Mouse (Mus musculus) central nervous system, embryonic 18 days (tissue): ENCODE results near the gene Olfr509. TPM values are rescaled to one million over a fixed set of nuclear protein-coding genes. Genes with fewer than 3 reads are reported as not detected.

Source experiments
- polyA plus RNA-seq: library from polyadenylated mRNA; depleted of rRNA; stranded (reverse); fragments of >200 nt; gene quantifications from 2 replicates; pipeline ENCODE4 v1.2.3, GENCODE M21; 2012; rRNA removed

Gene Olfr509
- not detected in 2 replicates for polyA plus RNA-seq

DNA sequence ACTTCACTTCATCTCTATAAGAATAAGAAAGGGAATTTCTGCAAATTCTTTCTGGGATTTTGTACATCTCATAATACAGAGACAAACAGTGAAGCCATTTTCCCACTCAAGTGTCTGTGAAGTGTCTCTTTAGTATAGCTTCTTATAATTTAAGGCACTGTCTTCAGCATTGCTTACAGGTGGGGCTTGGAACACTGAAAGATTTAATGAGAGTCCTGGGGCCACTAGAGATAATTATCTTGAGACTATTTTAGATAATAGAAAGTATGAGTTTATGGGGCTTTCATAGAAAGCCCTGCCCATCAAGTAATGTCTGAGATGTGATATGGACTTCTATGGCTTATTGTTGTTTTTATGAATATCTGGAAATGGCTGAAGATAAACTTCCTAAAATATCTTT is at the start of gene Olfr509:
TSS of gene Olfr509 (minus strand) at position 101 of the 400 bp plus-strand sequence.

DNA sequence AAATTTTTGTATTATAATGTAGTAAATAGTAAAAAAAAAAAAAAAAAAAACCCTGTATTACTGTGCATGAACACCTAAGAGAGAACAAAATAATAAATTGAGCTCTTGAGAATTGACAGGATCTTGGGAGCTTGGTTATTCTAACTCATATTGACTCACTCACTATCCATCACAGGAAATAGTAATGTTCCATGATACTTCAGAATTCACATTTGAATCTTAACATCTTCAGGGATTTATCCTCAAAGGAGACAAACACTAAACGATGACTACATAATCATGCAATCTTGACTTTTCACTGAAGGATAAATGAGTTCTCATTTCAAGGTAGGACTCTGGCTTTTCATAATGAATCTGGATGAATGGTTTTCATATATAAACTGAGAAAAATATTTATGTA is 14.4 kb upstream of the Olfr509 start, which contains the start of gene Olfr510:
TSS of gene Olfr510 (plus strand) at position 301 of the 400 bp plus-strand sequence.

DNA sequence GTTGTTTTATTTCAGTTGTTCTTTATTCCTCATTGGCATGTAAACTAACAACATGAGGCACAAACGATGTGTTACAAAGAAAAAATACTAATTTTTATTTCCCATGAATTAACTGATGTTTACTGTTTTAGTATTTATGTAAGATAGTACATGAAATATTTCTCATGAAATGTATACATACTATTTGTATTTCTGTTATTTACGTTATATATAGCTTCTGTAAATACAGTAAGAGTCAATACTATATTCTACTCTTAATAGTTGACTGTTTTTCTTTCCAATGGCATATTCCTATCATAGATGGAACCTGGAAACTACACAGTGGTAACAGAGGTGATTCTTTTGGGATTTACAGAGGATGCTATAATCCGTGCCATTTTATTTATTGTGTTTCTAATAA is 22.0 kb downstream of the Olfr509 start, which contains the start of gene Olfr508:
TSS of gene Olfr508 (plus strand) at position 301 of the 400 bp plus-strand sequence.

DNA sequence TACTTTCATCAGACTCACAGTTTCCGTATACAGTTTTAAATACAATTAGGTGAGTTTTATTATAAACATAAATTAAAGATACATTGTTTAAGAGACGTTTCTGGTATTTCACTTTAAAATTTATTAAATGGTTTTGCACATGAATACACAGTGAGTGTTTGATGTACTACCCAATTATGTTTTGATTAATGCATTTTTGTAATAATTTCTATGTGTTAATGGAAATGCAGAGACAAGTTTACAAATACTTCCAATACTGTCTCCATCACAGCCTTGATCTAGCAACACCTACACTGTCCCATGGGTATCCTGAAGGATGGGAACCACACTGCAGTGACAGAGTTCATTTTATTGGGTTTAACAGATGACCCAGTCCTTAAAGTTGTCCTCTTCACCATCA is 30.2 kb downstream of the Olfr509 start, which contains the start of gene Olfr507:
TSS of gene Olfr507 (plus strand) at position 301 of the 400 bp plus-strand sequence.

DNA sequence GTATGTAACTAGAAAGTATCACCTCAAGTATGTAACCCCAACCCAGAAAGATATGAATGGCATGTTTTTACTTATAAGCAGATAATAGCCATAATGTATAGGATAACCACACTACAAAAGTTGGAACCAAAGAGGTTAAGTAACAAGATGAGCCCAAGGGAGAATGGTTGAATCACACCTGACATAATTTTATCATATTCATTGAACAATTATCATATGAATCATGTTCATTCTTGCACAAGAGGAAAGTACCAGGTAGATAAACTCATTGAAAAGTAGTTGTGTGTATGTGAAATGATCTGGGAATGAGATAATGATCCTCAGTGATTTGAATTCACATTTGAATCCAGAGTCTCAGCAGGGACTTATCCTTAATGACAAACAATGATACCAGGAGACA is 41.2 kb downstream of the Olfr509 start, which contains the start of gene Olfr506:
TSS of gene Olfr506 (plus strand) at position 301 of the 400 bp plus-strand sequence.

Other genes starting within 250 kb of the Olfr509 start
- gene Olfr497, start 231.5 kb downstream of the Olfr509 start, polyA plus RNA-seq: not detected in 2 replicates
- gene Olfr498, start 186.6 kb downstream of the Olfr509 start, polyA plus RNA-seq: not detected in 2 replicates
- gene Olfr502, start 126.8 kb downstream of the Olfr509 start, polyA plus RNA-seq: not detected in 2 replicates
- gene Olfr503, start 107.4 kb downstream of the Olfr509 start, polyA plus RNA-seq: not detected in 2 replicates
- not detected in 2 replicates for gene Olfr504, start 86.1 kb downstream of the Olfr509 start, polyA plus RNA-seq
- gene Olfr506, start 41.1 kb downstream of the Olfr509 start, polyA plus RNA-seq: not detected in 2 replicates
- not detected in 2 replicates for gene Olfr507, start 30.1 kb downstream of the Olfr509 start, polyA plus RNA-seq
- gene Olfr508, start 21.9 kb downstream of the Olfr509 start, polyA plus RNA-seq: not detected in 2 replicates
- gene Olfr510, start 14.5 kb upstream of the Olfr509 start, polyA plus RNA-seq: not detected in 2 replicates
- not detected in 2 replicates for gene Olfr512, start 61.4 kb upstream of the Olfr509 start, polyA plus RNA-seq
- gene Olfr513, start 99.1 kb upstream of the Olfr509 start, polyA plus RNA-seq: not detected in 2 replicates
- not detected in 2 replicates for gene Olfr514, start 174.1 kb upstream of the Olfr509 start, polyA plus RNA-seq
- not detected in 2 replicates for gene Olfr516, start 198.6 kb upstream of the Olfr509 start, polyA plus RNA-seq
- gene Olfr517, start 220.5 kb upstream of the Olfr509 start, polyA plus RNA-seq: not detected in 2 replicates
- not detected in 2 replicates for gene Olfr518, start 233.1 kb upstream of the Olfr509 start, polyA plus RNA-seq
- gene Olfr519, start 242.5 kb upstream of the Olfr509 start, polyA plus RNA-seq: not detected in 2 replicates